Mouse (Mus musculus) right cerebral cortex, adult 18-20 months (tissue): ENCODE data around the gene Slc8b1.

Source experiments
- DNase-seq: peaks from one replicate; pipeline ENCODE4 v3.0.0; 2022; ENCODE audit warnings: mixed read lengths

The Slc8b1 gene

GRCm38 (mm10) chr5:120569791-120570190, 58.8 kb downstream of the Slc8b1 start:
- no peak for DNase-seq

DNA sequence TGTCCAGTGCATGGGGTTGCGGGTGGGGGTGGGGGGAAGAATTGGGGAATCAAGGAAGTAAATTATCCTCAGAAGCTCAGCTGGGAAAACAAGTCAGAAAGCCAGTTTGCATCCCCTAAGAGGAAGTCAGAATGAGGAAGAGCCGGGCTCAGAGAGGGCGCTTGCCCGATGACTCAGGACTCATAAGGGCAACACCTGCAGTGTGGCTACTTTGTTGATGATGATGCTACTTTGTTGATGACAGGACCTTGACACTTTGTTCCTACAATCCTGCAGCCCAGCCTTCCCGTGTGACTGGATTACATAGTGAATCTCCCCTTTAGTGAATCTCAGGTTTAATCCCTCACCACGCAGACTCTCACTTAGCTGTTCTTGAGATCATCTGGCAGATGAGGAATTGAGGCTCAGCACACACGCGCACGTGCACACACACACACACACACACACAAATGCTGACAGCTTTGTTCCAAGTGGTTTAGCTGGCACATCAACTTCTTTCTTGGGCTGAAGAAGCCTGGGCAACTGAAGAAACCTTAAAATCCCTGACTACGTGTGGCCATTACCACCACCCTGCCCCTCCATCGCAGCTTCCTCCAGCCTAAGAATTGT, 59.4 kb downstream of the Slc8b1 start:
- DNase-seq, result no peak

GRCm38 (mm10) chr5:120571056-120571740, 60.2 kb downstream of the Slc8b1 start:
- DNase-seq, result no peak

DNA sequence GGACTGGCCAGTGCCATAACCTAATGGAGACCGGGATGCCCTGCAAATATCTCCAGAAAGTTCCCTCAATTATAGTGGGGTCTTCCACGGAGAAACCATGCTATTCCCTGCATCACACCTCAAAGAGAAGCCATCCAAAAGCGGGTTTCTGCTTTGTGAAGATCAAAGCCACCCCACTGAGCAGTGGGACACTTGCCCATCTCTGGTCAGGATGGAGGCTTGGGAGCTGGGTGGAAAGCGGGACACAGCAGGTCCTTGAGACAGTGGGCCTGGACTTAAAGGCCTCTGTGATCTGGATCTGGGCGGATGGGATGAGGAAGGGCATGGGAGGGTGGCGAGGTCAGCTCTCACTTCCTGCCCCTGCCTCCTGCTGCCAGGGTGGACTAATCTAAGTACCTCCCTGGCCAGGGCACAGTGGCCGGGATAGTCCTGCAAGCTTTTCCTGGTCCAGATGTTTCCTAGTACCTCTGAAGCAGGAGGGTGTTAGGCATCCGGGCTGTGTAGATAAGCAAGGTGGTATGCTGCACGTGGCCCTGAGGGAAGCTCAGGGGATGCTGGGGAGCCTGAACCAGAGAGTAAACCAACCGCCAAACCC, 63.6 kb downstream of the Slc8b1 start:
- no peak for DNase-seq

- DNase-seq, result no peak
Measured at GRCm38 (mm10) chr5:120576781-120577301, 65.9 kb downstream of the Slc8b1 start.

DNA sequence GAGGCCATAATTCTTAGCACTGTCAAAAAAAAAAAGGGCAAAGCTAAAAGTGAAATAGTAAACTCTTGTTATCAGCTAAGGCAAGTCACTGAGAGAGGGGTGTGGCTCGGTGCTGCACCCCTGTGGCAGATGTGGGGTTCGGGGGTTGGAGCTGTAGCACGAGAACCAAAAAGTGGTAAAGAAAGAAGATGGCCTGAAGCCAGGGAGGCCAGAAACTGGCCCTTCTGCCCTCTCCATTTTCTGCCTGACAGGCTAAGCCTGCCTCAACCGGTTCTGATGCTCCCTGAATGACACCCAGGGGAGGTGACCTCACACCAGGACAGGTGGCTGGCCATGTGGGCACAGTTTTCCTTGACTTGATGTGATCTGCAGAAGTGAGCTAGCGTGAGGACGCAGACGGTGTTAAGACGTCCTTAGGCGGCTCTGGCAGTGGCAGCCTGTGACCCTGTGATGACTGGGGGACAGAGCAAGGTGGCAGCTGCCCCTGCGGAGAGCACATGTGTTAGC, 67.0 kb downstream of the Slc8b1 start:
- DNase-seq, result no peak

- no peak for DNase-seq
Measured at GRCm38 (mm10) chr5:120578504-120579081, 67.6 kb downstream of the Slc8b1 start.

DNA sequence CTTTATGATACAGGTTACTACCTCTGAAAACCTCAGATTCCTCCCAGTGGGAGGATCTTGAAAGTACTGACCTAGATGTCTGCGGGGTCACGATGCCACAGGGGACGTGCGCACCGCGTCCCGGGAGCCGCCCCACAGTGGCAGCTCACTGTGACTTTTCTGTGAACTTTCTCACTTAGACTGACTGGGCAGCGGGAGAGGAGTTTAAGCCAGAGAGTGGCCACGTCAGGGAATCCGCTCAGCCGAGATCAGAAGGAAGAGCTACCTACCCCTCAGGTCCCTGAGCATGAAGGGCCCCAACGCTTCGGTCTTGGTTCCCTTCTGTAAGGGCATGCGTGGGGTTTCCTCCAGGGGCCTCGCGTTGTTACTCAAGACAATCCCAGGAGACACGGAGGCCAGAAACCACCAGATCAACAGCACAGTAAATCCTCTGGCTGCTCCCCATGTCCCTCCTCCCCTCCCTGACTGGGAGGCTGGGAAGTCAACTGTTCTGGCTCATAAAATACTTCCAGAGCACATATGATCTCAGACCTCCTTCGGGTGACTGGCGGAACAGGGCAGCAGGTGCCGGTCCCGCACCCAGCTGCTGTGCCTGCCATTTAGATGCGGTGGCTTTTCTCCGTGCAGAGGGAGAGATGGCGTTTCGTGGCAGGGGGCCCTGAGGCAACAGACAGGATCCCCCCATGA, 68.4 kb downstream of the Slc8b1 start:
- no peak for DNase-seq

DNA sequence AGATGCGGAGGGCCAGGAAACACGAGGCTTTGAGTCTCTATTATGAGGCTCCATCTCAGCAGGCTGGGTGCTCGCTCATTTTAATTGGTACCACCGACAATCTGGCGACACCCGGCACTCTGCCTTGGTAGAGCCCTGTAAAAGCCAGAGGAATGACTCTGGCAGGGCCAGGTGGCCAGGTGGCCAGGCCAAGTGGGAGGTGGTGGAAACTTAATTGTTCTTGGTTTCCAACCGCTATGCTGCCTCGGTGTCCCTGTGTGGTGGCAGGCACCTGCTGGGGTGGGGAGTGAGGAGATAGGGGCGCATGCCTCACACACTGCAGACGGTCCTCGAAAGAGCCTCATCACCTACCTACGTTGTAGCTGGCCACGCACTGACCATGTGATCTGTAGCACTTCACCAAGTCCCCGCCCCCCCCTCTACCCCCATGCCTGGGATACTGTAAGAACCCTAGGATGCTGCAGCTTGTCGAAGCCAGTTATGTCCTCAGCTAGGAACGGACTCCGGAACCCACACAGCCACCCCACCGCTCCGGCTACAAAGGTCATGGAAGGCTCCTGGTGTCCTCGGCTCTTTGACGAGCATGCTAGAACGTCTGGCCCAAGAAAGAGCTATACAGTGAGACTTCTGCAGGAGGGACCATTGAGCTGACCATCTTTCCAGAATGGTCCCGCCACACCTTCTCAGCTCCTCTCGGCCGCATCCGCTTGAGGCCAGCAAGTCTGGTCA, 69.1 kb downstream of the Slc8b1 start:
- DNase-seq, result no peak

GRCm38 (mm10) chr5:120582002-120582401, 71.0 kb downstream of the Slc8b1 start:
- no peak for DNase-seq

GRCm38 (mm10) chr5:120583511-120583910, 72.5 kb downstream of the Slc8b1 start:
- no peak for DNase-seq
